Mouse (Mus musculus) forebrain, embryonic 16.5 days (tissue): Measurements from ENCODE around the gene AL731706.1. TPM values are rescaled to one million over a fixed set of nuclear protein-coding genes. Genes with fewer than 3 reads are reported as not detected.
"Not testable (repeated sequence)": the region's sequence is repeated elsewhere in the genome, so short reads cannot be mapped to it uniquely, and the experiment has no call there.

ENCODE experiments used
- ATAC-seq: fragments of 200-750 bp; cut with Nextera tagmentation; 2 replicates; pipeline ENCODE4 v1.8.0; 2017; ENCODE audit warnings: mild to moderate bottlenecking, moderate library complexity
- H3K27ac ChIP-seq: fragments of 300-500 bp; sonication (generic); 2 replicates; pipeline ENCODE4 v1.5.1; 2014; ENCODE audit warnings: low read length, control low read depth
- H3K27me3 ChIP-seq: fragments of 300-500 bp; sonication (generic); replicated peaks from 2 replicates; pipeline ENCODE4 v1.6.1; 2014; ENCODE audit warnings: low read length; ENCODE audit not compliant: control insufficient read depth, insufficient read depth
- H3K36me3 ChIP-seq: fragments of 300-500 bp; sonication (generic); 2 replicates; pipeline ENCODE4 v1.6.1; 2014; ENCODE audit not compliant: control insufficient read depth, insufficient read depth
- H3K4me1 ChIP-seq: fragments of 300-500 bp; sonication (generic); replicated peaks from 2 replicates; pipeline ENCODE4 v1.6.1; 2014; ENCODE audit warnings: low read length; ENCODE audit not compliant: control insufficient read depth, insufficient read depth
- H3K4me2 ChIP-seq: fragments of 300-500 bp; sonication (generic); 2 replicates; pipeline ENCODE4 v1.6.1; 2014; ENCODE audit warnings: mild to moderate bottlenecking, low read length, control low read depth
- H3K4me3 ChIP-seq: fragments of 300-500 bp; sonication (generic); replicated peaks from 2 replicates; pipeline ENCODE4 v1.5.1; 2014; ENCODE audit warnings: mild to moderate bottlenecking, low read length, control low read depth
- H3K9ac ChIP-seq: fragments of 300-500 bp; sonication (generic); replicated peaks from 2 replicates; pipeline ENCODE4 v1.6.1; 2014; ENCODE audit warnings: low read depth, low read length, control low read depth
- H3K9me3 ChIP-seq: fragments of 300-500 bp; sonication (generic); 2 replicates; pipeline ENCODE4 v1.6.1; 2016; ENCODE audit warnings: low read length; ENCODE audit not compliant: control insufficient read depth
- WGBS: fragments of 180-500 bp; shearing (Covaris S2); extraction: QIAGEN DNeasy Blood & Tissue Kit; methylation state at CpG from one replicate; pipeline ENCODE4 v1.1.7; 2014; 5-methylcytosine and 5-hydroxymethylcytosine counted together
- polyA plus RNA-seq: library from polyadenylated mRNA; unstranded; fragments of >200 nt; fragmentation: Nextera tagmentation; extraction: Ambion mirVana; gene quantifications from 2 replicates; pipeline ENCODE4 v1.2.1, GENCODE M21; 2015

The AL731706.1 gene
- polyA plus RNA-seq, 1 experiment from 2014 or later, result 23.3 TPM

- Histone ChIP-seq H3K4me1 (peaks cover 14% of the 10 kb centered on the region), H3K9ac (no peak overlapping the region), H3K27ac (no peak overlapping the region), H3K27me3 (no peaks in the 10 kb centered on the region), H3K4me3 (no peak overlapping the region), H3K4me2 (no peak overlapping the region), H3K9me3 (no peaks in the 10 kb centered on the region), H3K36me3 (no peaks in the 10 kb centered on the region)
- ATAC-seq, result peak; percentile 66
- 5% methylated on average over 4 of the region's 4 CpGs for WGBS
These were observed 20.8 kb upstream of the AL731706.1 start for GRCm38 (mm10) chr2:136911958-136912411.

- H3K4me2 ChIP-seq, result no peak overlapping the region
- H3K9ac ChIP-seq, result no peak overlapping the region
- H3K27me3 ChIP-seq, result no peaks in the 10 kb centered on the region
- peaks cover 14% of the 10 kb centered on the region for H3K4me1 ChIP-seq
- H3K9me3 ChIP-seq, result no peaks in the 10 kb centered on the region
- H3K36me3 ChIP-seq, result peaks cover 5% of the 10 kb centered on the region
- H3K4me3 ChIP-seq, result no peak overlapping the region
- no peak for ATAC-seq
- no peak overlapping the region for H3K27ac ChIP-seq
- 60% methylated on average over 2 of the region's 2 CpGs for WGBS
These were observed 18.1 kb upstream of the AL731706.1 start for GRCm38 (mm10) chr2:136909298-136909697.

GRCm38 (mm10) chr2:136908596-136908995, 17.4 kb upstream of the AL731706.1 start:
- H3K36me3 ChIP-seq, result peaks cover 5% of the 10 kb centered on the region
- 59% methylated on average over 3 of the region's 3 CpGs for WGBS
- no peaks in the 10 kb centered on the region for H3K27me3 ChIP-seq
- H3K4me1 ChIP-seq, result peaks cover 14% of the 10 kb centered on the region
- H3K4me3 ChIP-seq, result no peak overlapping the region
- no peaks in the 10 kb centered on the region for H3K9me3 ChIP-seq
- H3K4me2 ChIP-seq, result no peak overlapping the region
- no peak overlapping the region for H3K9ac ChIP-seq
- no peak overlapping the region for H3K27ac ChIP-seq
- no peak for ATAC-seq

GRCm38 (mm10) chr2:136896131-136896530, 4.9 kb upstream of the AL731706.1 start:
- H3K27ac ChIP-seq, result no peak overlapping the region
- no peak overlapping the region for H3K4me2 ChIP-seq
- ATAC-seq, result no peak
- no peak overlapping the region for H3K9ac ChIP-seq
- no peaks in the 10 kb centered on the region for H3K36me3 ChIP-seq
- H3K9me3 ChIP-seq, result no peaks in the 10 kb centered on the region
- WGBS, result 72% methylated on average over 2 of the region's 2 CpGs
- H3K4me3 ChIP-seq, result no peak overlapping the region
- H3K27me3 ChIP-seq, result no peaks in the 10 kb centered on the region
- peaks cover 5% of the 10 kb centered on the region for H3K4me1 ChIP-seq

GRCm38 (mm10) chr2:136894494-136894893, 3.3 kb upstream of the AL731706.1 start:
- Histone ChIP-seq H3K9ac (no peak overlapping the region), H3K27ac (no peak overlapping the region), H3K9me3 (no peaks in the 10 kb centered on the region), H3K27me3 (no peaks in the 10 kb centered on the region), H3K4me3 (no peak overlapping the region), H3K4me1 (peaks cover 10% of the 10 kb centered on the region), H3K4me2 (no peak overlapping the region), H3K36me3 (no peaks in the 10 kb centered on the region)
- no peak for ATAC-seq
- WGBS, result 24% methylated on average over 2 of the region's 2 CpGs

- H3K4me1 ChIP-seq, result peaks cover 10% of the 10 kb centered on the region
- ATAC-seq, result peak; percentile 82
- H3K9ac ChIP-seq, result peak overlapping the region; percentile 69
These were observed 772 bp upstream of the AL731706.1 start for GRCm38 (mm10) chr2:136891951-136892371.

GRCm38 (mm10) chr2:136890716-136891067, 497 bp downstream of the AL731706.1 start:
- H3K27me3 ChIP-seq, H3K9me3 ChIP-seq, H3K36me3 ChIP-seq: not testable (repeated sequence)
- H3K4me3 ChIP-seq, result peak overlapping the region; percentile 59
- H3K9ac ChIP-seq, result peak overlapping the region; percentile 74
- H3K4me2 ChIP-seq, result peak overlapping the region; percentile 46
- H3K27ac ChIP-seq, result peak overlapping the region; percentile 95
- 7% methylated on average over 15 of the region's 15 CpGs for WGBS
- peaks cover 12% of the 10 kb centered on the region for H3K4me1 ChIP-seq
- peak; percentile 41 for ATAC-seq

More at GRCm38 (mm10) chr2:136891951-136892371, 772 bp upstream of the AL731706.1 start:
- Histone ChIP-seq H3K27ac (peak overlapping the region; percentile 95), H3K9me3 (no peaks in the 10 kb centered on the region), H3K36me3 (no peaks in the 10 kb centered on the region), H3K4me3 (peak overlapping the region; percentile 59), H3K27me3 (no peaks in the 10 kb centered on the region), H3K4me2 (peak overlapping the region; percentile 37)
- under 1% methylated on average over 23 of the region's 23 CpGs for WGBS

GRCm38 (mm10) chr2:136886846-136887245, 4.3 kb downstream of the AL731706.1 start:
- no peak overlapping the region for H3K4me2 ChIP-seq
- WGBS, result 48% methylated on average over 4 of the region's 4 CpGs
- H3K27me3 ChIP-seq, result no peaks in the 10 kb centered on the region
- no peak overlapping the region for H3K4me3 ChIP-seq
- peaks cover 10% of the 10 kb centered on the region for H3K36me3 ChIP-seq
- no peak overlapping the region for H3K9ac ChIP-seq
- H3K9me3 ChIP-seq, result no peaks in the 10 kb centered on the region
- no peak for ATAC-seq
- no peak overlapping the region for H3K27ac ChIP-seq
- H3K4me1 ChIP-seq, result peaks cover 7% of the 10 kb centered on the region

GRCm38 (mm10) chr2:136885579-136885978, 5.6 kb downstream of the AL731706.1 start, which contains the start of gene AL731706.2:
TSS of gene AL731706.2 (minus strand) at chr2:136885679.
- H3K4me3 ChIP-seq, result no peak within 1 kb of the TSS
- peaks cover 7% of the 10 kb centered on the region for H3K4me1 ChIP-seq
- H3K9me3 ChIP-seq, result no peaks in the 10 kb centered on the region
- 97% methylated on average over 2 of the region's 2 CpGs for WGBS
- H3K9ac ChIP-seq, result no peak within 1 kb of the TSS
- no peak for ATAC-seq
- H3K36me3 ChIP-seq, result peaks cover 20% of the 10 kb centered on the region
- no peak within 1 kb of the TSS for H3K27ac ChIP-seq
- H3K4me2 ChIP-seq, result no peak within 1 kb of the TSS
- H3K27me3 ChIP-seq, result no peaks in the 10 kb centered on the region
